In the genomic region with DNA sequence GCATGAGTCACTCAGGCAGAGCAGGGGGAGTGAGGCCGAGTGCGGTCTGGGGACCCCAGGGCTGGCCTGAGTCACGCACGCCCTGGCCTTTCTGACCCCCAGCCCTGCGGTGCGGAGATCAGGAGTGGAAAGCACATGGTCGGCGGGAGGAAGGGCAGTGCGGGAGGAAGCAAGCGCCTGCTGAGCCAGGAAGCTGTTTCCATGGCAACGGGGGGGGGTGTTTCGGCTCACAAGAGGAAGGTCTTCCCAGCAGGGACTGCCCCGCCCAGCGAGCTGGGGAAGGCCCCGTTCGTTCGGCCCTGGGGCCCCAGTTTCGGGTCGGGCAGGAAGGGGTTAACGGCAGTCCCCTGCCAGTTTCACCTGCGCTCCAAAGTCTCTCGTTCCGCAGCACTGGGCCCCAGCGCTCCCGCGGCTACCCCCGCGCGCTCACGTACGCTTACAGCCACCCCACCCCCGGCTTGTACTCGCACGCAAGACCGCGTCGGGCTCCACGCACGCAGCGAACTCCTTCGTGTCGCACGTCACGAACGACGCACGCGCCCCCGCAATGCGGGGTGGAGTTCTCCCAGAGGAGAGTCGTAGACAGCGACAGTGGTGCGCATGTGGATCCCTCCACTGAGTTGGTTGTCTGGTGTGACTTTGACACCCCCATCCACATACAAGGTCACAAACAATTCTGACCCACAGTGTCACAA, we compare ENCODE assay signal across 8 mouse cellular contexts. TPM values are rescaled to one million over a fixed set of nuclear protein-coding genes. Genes with fewer than 3 reads are reported as not detected.
A peak's percentile ranks its signal among the peaks of the same experiment; 100 is the strongest.
DNase-seq lines count a peak whose midpoint lies in the region; ATAC-seq and TF ChIP-seq lines count a peak whose summit lies in the region.

No protein-coding gene starts in this region.

- peaks cover 34% of the 10 kb centered on the region for H3K4me1 ChIP-seq in intestine, embryonic 14.5 days (replicated peaks; ENCODE audit: control insufficient read depth, insufficient read depth, low read length)
- peaks cover 49% of the 10 kb centered on the region for H3K4me1 ChIP-seq in small intestine, adult 2 months (ENCODE audit: control insufficient read depth, insufficient read depth, insufficient read length, low read length)

- peak overlapping the region; percentile 85 for H3K27ac ChIP-seq in intestine, embryonic 14.5 days (ENCODE audit: low read depth)
- peak overlapping the region; percentile 80 for H3K27ac ChIP-seq in small intestine, adult 2 months (ENCODE audit: insufficient read depth, low read depth, low read length)

- peak; percentile 60 for ATAC-seq in activated CD4-positive, CD25-positive, alpha-beta regulatory T cell, adult 4 months
- peak; percentile 44 for ATAC-seq in common myeloid progenitor, adult 5-6 weeks (replicated peaks; ENCODE audit: low read depth, poor library complexity, severe bottlenecking)
- ATAC-seq in intestine, embryonic 14.5 days (replicated peaks; ENCODE audit: low FRiP score, low TSS enrichment, low read depth) = peak; percentile 42
- peak; percentile 42 for ATAC-seq in megakaryocyte-erythroid progenitor cell, adult 5-6 weeks (replicated peaks; ENCODE audit: low FRiP score, low TSS enrichment, poor library complexity, severe bottlenecking)
- no peak for ATAC-seq in erythroid progenitor cell, adult 5-6 weeks (replicated peaks; ENCODE audit: low FRiP score, poor library complexity, severe bottlenecking)

- intact Hi-C loops in gastrocnemius, postnatal 14 days (cut with DNase I; ENCODE audit: low total_unique reads) = no loop called here
- intact Hi-C loops in left cerebral cortex, postnatal 14 days (cut with DNase I) = no loop called here

- H3K9ac ChIP-seq in intestine, embryonic 14.5 days (ENCODE audit: low read length) = peak overlapping the region; percentile 59

- no peak for TF ChIP-seq CTCF in small intestine, adult 2 months (IDR thresholded peaks at IDR 0.05; ENCODE audit: extremely low read depth, insufficient read length, insufficient replicate concordance, low read depth, low read length)

- 0 out of 2 replicates have a peak, but pooled peaks cover 11% of the 10 kb centered on the region for H3K27me3 ChIP-seq in intestine, embryonic 14.5 days (replicated peaks; ENCODE audit: control insufficient read depth, insufficient read depth, low read length)
- H3K27me3 ChIP-seq in small intestine, adult 2 months (ENCODE audit: control insufficient read depth, insufficient read depth, low read length) = no peaks in the 10 kb centered on the region

- peak; percentile 85 for DNase-seq in gastrocnemius, postnatal 14 days
- DNase-seq in intestine, embryonic 14.5 days (ENCODE audit: low spot score) = peak; percentile 89
- DNase-seq in left cerebral cortex, postnatal 14 days (ENCODE audit: low spot score in 2 of 2) = peak; percentile 94 to 97

- under 1% methylated on average over 53 of the region's 53 CpGs for WGBS in intestine, embryonic 14.5 days
- under 1% methylated on average over 53 of the region's 53 CpGs for WGBS in small intestine, adult 2 months

- H3K36me3 ChIP-seq in intestine, embryonic 14.5 days (ENCODE audit: control insufficient read depth, insufficient read depth, low read length) = no peaks in the 10 kb centered on the region
- no peaks in the 10 kb centered on the region for H3K36me3 ChIP-seq in small intestine, adult 2 months (ENCODE audit: control insufficient read depth, insufficient read depth, low read length)

- H3K9me3 ChIP-seq in intestine, embryonic 14.5 days (ENCODE audit: control insufficient read depth, low read length) = no peaks in the 10 kb centered on the region

- TF ChIP-seq POLR2A in small intestine, adult 2 months (IDR thresholded peaks at IDR 0.05; ENCODE audit: low read depth, low read length) = no peak; the same call in 1 of the 2 replicates

- peak overlapping the region; percentile 98 for H3K4me2 ChIP-seq in intestine, embryonic 14.5 days (ENCODE audit: low read length)

- peak overlapping the region; percentile 48 for H3K4me3 ChIP-seq in intestine, embryonic 14.5 days (ENCODE audit: low read depth, low read length)
- H3K4me3 ChIP-seq in small intestine, adult 2 months (ENCODE audit: low read depth, low read length) = peak overlapping the region; percentile 64

RNA-seq across cellular contexts. Expression of a gene that starts 4.6 kb away (rescaled TPM):
- 1 to 10 TPM; 2.6 to 3.0 TPM for polyA plus RNA-seq in activated CD4-positive, CD25-positive, alpha-beta regulatory T cell, adult 4 months (2017; shearing (Covaris generic))
- 9.2 and 13.5 TPM in 2 replicates for total RNA-seq in common myeloid progenitor, adult 5-6 weeks (2017)
- 1 to 10 TPM; 1.4 to 1.5 TPM for total RNA-seq in gastrocnemius, postnatal 14 days (2021)
- polyA plus RNA-seq in intestine, embryonic 14.5 days (2014; fragmentation: Nextera tagmentation; extraction: Ambion mirVana) = 36.0 and 40.7 TPM in 2 replicates
- total RNA-seq in left cerebral cortex, postnatal 14 days (2021) = 1 to 10 TPM; 7.5 to 8.1 TPM
- total RNA-seq in megakaryocyte-erythroid progenitor cell, adult 5-6 weeks (2014; fragmentation: Nextera tagmentation) = 7.7 and 9.6 TPM in 2 replicates
- total RNA-seq in megakaryocyte-erythroid progenitor cell, adult 5-6 weeks (2017) = 11.0 and 19.9 TPM in 2 replicates
- polyA plus RNA-seq in small intestine, adult 2 months (2012; rRNA removed) = 26.3 and 56.9 TPM in 2 replicates
- total RNA-seq in erythroid progenitor cell, adult 5-6 weeks (2015; ENCODE audit: low replicate concordance) = 0.42 and 0.72 TPM in 2 replicates
- total RNA-seq in erythroid progenitor cell, adult 5-6 weeks (2017; ENCODE audit: low replicate concordance) = 2.6 and 4.6 TPM in 2 replicates

RNA-seq across cellular contexts. Expression of a gene that starts 7.3 kb away (rescaled TPM):
- polyA plus RNA-seq in activated CD4-positive, CD25-positive, alpha-beta regulatory T cell, adult 4 months (2017; shearing (Covaris generic)) = 10 to 100 TPM; 28.9 to 30.5 TPM
- total RNA-seq in common myeloid progenitor, adult 5-6 weeks (2017) = 82.2 and 102 TPM in 2 replicates
- 1 to 10 TPM; 6.2 to 6.3 TPM for total RNA-seq in gastrocnemius, postnatal 14 days (2021)
- 14.4 and 17.2 TPM in 2 replicates for polyA plus RNA-seq in intestine, embryonic 14.5 days (2014; fragmentation: Nextera tagmentation; extraction: Ambion mirVana)
- 10 to 100 TPM; 51.5 to 65.4 TPM for total RNA-seq in left cerebral cortex, postnatal 14 days (2021)
- 4.1 and 8.0 TPM in 2 replicates for total RNA-seq in megakaryocyte-erythroid progenitor cell, adult 5-6 weeks (2014; fragmentation: Nextera tagmentation)
- 57.8 and 74.2 TPM in 2 replicates for total RNA-seq in megakaryocyte-erythroid progenitor cell, adult 5-6 weeks (2017)
- 122 and 329 TPM in 2 replicates for polyA plus RNA-seq in small intestine, adult 2 months (2012; rRNA removed)
- total RNA-seq in erythroid progenitor cell, adult 5-6 weeks (2015; ENCODE audit: low replicate concordance) = 8.0 and 12.3 TPM in 2 replicates
- 10.4 and 15.1 TPM in 2 replicates for total RNA-seq in erythroid progenitor cell, adult 5-6 weeks (2017; ENCODE audit: low replicate concordance)

RNA-seq across cellular contexts. Expression of a gene that starts 16.3 kb away (rescaled TPM):
- 10 to 100 TPM; 68.9 to 91.0 TPM for polyA plus RNA-seq in activated CD4-positive, CD25-positive, alpha-beta regulatory T cell, adult 4 months (2017; shearing (Covaris generic))
- total RNA-seq in common myeloid progenitor, adult 5-6 weeks (2017) = 95.8 and 148 TPM in 2 replicates
- total RNA-seq in gastrocnemius, postnatal 14 days (2021) = 10 to 100 TPM; 22.6 to 28.4 TPM
- polyA plus RNA-seq in intestine, embryonic 14.5 days (2014; fragmentation: Nextera tagmentation; extraction: Ambion mirVana) = 132 and 141 TPM in 2 replicates
- 10 to 100 TPM; 38.1 to 52.0 TPM for total RNA-seq in left cerebral cortex, postnatal 14 days (2021)
- 198 and 202 TPM in 2 replicates for total RNA-seq in megakaryocyte-erythroid progenitor cell, adult 5-6 weeks (2014; fragmentation: Nextera tagmentation)
- 119 and 151 TPM in 2 replicates for total RNA-seq in megakaryocyte-erythroid progenitor cell, adult 5-6 weeks (2017)
- 14.5 and 29.1 TPM in 2 replicates for polyA plus RNA-seq in small intestine, adult 2 months (2012; rRNA removed)
- total RNA-seq in erythroid progenitor cell, adult 5-6 weeks (2015; ENCODE audit: low replicate concordance) = 82.6 and 141 TPM in 2 replicates
- 63.3 and 93.8 TPM in 2 replicates for total RNA-seq in erythroid progenitor cell, adult 5-6 weeks (2017; ENCODE audit: low replicate concordance)

RNA-seq across cellular contexts. Expression of a gene that starts 16.4 kb away (rescaled TPM):
- polyA plus RNA-seq in activated CD4-positive, CD25-positive, alpha-beta regulatory T cell, adult 4 months (2017; shearing (Covaris generic)) = 100 to 1,000 TPM; 246 to 312 TPM
- 631 and 634 TPM in 2 replicates for total RNA-seq in common myeloid progenitor, adult 5-6 weeks (2017)
- total RNA-seq in gastrocnemius, postnatal 14 days (2021) = 100 to 1,000 TPM; 224 to 248 TPM
- polyA plus RNA-seq in intestine, embryonic 14.5 days (2014; fragmentation: Nextera tagmentation; extraction: Ambion mirVana) = 771 and 821 TPM in 2 replicates
- 100 to 1,000 TPM; 402 to 429 TPM for total RNA-seq in left cerebral cortex, postnatal 14 days (2021)
- 898 and 1,004 TPM in 2 replicates for total RNA-seq in megakaryocyte-erythroid progenitor cell, adult 5-6 weeks (2014; fragmentation: Nextera tagmentation)
- 1,011 and 1,021 TPM in 2 replicates for total RNA-seq in megakaryocyte-erythroid progenitor cell, adult 5-6 weeks (2017)
- polyA plus RNA-seq in small intestine, adult 2 months (2012; rRNA removed) = 70.6 and 141 TPM in 2 replicates
- 2,168 and 2,598 TPM in 2 replicates for total RNA-seq in erythroid progenitor cell, adult 5-6 weeks (2015; ENCODE audit: low replicate concordance)
- 2,812 and 2,913 TPM in 2 replicates for total RNA-seq in erythroid progenitor cell, adult 5-6 weeks (2017; ENCODE audit: low replicate concordance)

RNA-seq across cellular contexts. Expression of a gene that starts 16.6 kb away (rescaled TPM):
- not detected for polyA plus RNA-seq in activated CD4-positive, CD25-positive, alpha-beta regulatory T cell, adult 4 months (2017; shearing (Covaris generic))
- total RNA-seq in common myeloid progenitor, adult 5-6 weeks (2017) = not detected in 2 replicates
- not detected for total RNA-seq in gastrocnemius, postnatal 14 days (2021)
- not detected in 2 replicates for polyA plus RNA-seq in intestine, embryonic 14.5 days (2014; fragmentation: Nextera tagmentation; extraction: Ambion mirVana)
- total RNA-seq in left cerebral cortex, postnatal 14 days (2021) = not detected
- not detected in 2 replicates for total RNA-seq in megakaryocyte-erythroid progenitor cell, adult 5-6 weeks (2014; fragmentation: Nextera tagmentation)
- total RNA-seq in megakaryocyte-erythroid progenitor cell, adult 5-6 weeks (2017) = not detected in 2 replicates
- polyA plus RNA-seq in small intestine, adult 2 months (2012; rRNA removed) = 3.2 TPM in 1 of 2 replicates, not detected in the other
- total RNA-seq in erythroid progenitor cell, adult 5-6 weeks (2015; ENCODE audit: low replicate concordance) = not detected in 2 replicates
- not detected in 2 replicates for total RNA-seq in erythroid progenitor cell, adult 5-6 weeks (2017; ENCODE audit: low replicate concordance)
